Mouse (Mus musculus) C2C12 (cell line): ENCODE measurements around the gene Psmb9.

ENCODE experiments used
- CEBPB ChIP-seq: IDR thresholded peaks from one replicate; pipeline ENCODE4 v1.6.1; 2011; ENCODE audit warnings: low read depth, mild to moderate bottlenecking, control low read depth, moderate library complexity
- CTCF ChIP-seq: IDR thresholded peaks from one replicate; pipeline ENCODE4 v1.5.1; 2011; ENCODE audit not compliant: control insufficient read depth, insufficient read depth, insufficient read length
- FOSL1 ChIP-seq: IDR thresholded peaks from one replicate; pipeline ENCODE4 v1.8.0; 2011; ENCODE audit warnings: mild to moderate bottlenecking, low read length; ENCODE audit not compliant: poor library complexity, insufficient read depth, severe bottlenecking
- MAX ChIP-seq: IDR thresholded peaks from one replicate; pipeline ENCODE4 v1.6.1; 2011; ENCODE audit warnings: mild to moderate bottlenecking, control low read depth
- MYOD1 ChIP-seq: IDR thresholded peaks from one replicate; pipeline ENCODE4 v1.6.1; 2011; ENCODE audit warnings: low read depth; ENCODE audit not compliant: control insufficient read depth, insufficient read length
- USF1 ChIP-seq: IDR thresholded peaks from one replicate; pipeline ENCODE4 v1.6.1; 2011; ENCODE audit warnings: low read depth, mild to moderate bottlenecking, control low read depth, moderate library complexity

DNA sequence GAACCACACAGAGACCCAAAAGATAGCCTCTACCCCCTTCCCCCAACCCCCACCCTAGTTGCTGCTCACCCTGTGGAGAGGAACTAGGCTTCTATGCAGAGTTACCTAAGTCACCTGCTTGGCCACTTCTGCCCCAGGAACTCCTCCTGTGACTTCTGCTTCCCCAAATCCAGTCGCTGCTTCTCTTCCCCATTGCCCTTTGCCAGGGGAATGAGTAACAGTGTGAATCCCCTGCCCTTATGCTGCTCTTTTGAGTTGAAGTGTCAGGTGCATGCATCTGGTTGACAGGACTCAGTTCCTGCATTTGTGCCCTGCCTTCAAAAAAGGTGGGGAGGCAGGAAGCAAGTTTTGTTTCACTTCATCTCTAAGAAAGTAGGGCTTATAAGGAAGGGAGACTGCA is 13.5 kb downstream of the Psmb9 start:
- TF ChIP-seq CTCF (no peak), MAX (no peak), CEBPB (no peak), USF1 (no peak), FOSL1 (no peak), MYOD1 (no peak)
